Mouse (Mus musculus) heart, embryonic 14.5 days (tissue): Measurements from ENCODE around the gene Atp5j. TPM values are rescaled to one million over a fixed set of nuclear protein-coding genes. Genes with fewer than 3 reads are reported as not detected.

Source experiments
- ATAC-seq: fragments of 200-750 bp; cut with Nextera tagmentation; 2 replicates; pipeline ENCODE4 v1.8.0; 2017; ENCODE audit warnings: low read depth, moderate TSS enrichment; ENCODE audit not compliant: insufficient number of reproducible peaks, insufficient read depth, low FRiP score
- H3K27ac ChIP-seq, 2 experiments: fragments of 200-500 bp in 1 of 2; fragments of 300-500 bp in 1 of 2; sonication (generic) in 1 of 2; replicated peaks in 1 of 2; 2 replicates each; pipeline ENCODE4 v1.5.1; 2012 to 2014; ENCODE audit warnings: low read depth in 2 of 2, low read length in 2 of 2, control low read depth in 1 of 2, mild to moderate bottlenecking in 1 of 2, mixed read lengths in 1 of 2; ENCODE audit not compliant: control insufficient read depth in 1 of 2, insufficient read depth in 1 of 2
- H3K27me3 ChIP-seq: fragments of 300-500 bp; sonication (generic); 2 replicates; pipeline ENCODE4 v1.6.1; 2014; ENCODE audit warnings: mild to moderate bottlenecking, low read length, control low read depth; ENCODE audit not compliant: control insufficient read depth, insufficient read depth
- H3K36me3 ChIP-seq: fragments of 300-500 bp; sonication (generic); 2 replicates; pipeline ENCODE4 v1.6.1; 2014; ENCODE audit warnings: mild to moderate bottlenecking, control low read depth, low read length, mixed read lengths; ENCODE audit not compliant: control insufficient read depth, insufficient read depth
- H3K4me1 ChIP-seq, 2 experiments: fragments of 200-500 bp in 1 of 2; fragments of 300-500 bp in 1 of 2; sonication (generic) in 1 of 2; 2 replicates each; pipeline ENCODE4 v1.6.1; 2012 to 2014; ENCODE audit warnings: low read length in 2 of 2, control low read depth in 1 of 2, mixed read lengths in 1 of 2; ENCODE audit not compliant: control insufficient read depth in 2 of 2, insufficient read depth in 2 of 2
- H3K4me2 ChIP-seq: fragments of 300-500 bp; sonication (generic); 2 replicates; pipeline ENCODE4 v1.6.1; 2014; ENCODE audit warnings: mild to moderate bottlenecking, low read length
- H3K4me3 ChIP-seq, 2 experiments: fragments of 200-500 bp in 1 of 2; fragments of 300-500 bp in 1 of 2; sonication (generic) in 1 of 2; 2 replicates each; pipeline ENCODE4 v1.5.1; 2012 to 2014; ENCODE audit warnings: low read length in 2 of 2, mild to moderate bottlenecking in 2 of 2, control low read depth in 1 of 2, low read depth in 1 of 2, moderate library complexity in 1 of 2; ENCODE audit not compliant: control insufficient read depth in 1 of 2, insufficient read depth in 1 of 2
- H3K9ac ChIP-seq: fragments of 300-500 bp; sonication (generic); 2 replicates; pipeline ENCODE4 v1.6.1; 2014; ENCODE audit warnings: mild to moderate bottlenecking, low read length
- H3K9me3 ChIP-seq: fragments of 300-500 bp; sonication (generic); 2 replicates; pipeline ENCODE4 v1.6.1; 2016; ENCODE audit warnings: low read length, control low read depth; ENCODE audit not compliant: control insufficient read depth
- WGBS: fragments of 180-500 bp; shearing (Covaris S2); extraction: QIAGEN DNeasy Blood & Tissue Kit; methylation state at CpG from one replicate; pipeline ENCODE4 v1.1.7; 2014; 5-methylcytosine and 5-hydroxymethylcytosine counted together
- polyA plus RNA-seq: library from polyadenylated mRNA; unstranded; fragments of >200 nt; fragmentation: Nextera tagmentation; extraction: Ambion mirVana; gene quantifications from 2 replicates; pipeline ENCODE4 v1.2.1, GENCODE M21; 2014

Atp5j gene
- polyA plus RNA-seq, 1 experiment from 2014 or later = 2,054 TPM

DNA sequence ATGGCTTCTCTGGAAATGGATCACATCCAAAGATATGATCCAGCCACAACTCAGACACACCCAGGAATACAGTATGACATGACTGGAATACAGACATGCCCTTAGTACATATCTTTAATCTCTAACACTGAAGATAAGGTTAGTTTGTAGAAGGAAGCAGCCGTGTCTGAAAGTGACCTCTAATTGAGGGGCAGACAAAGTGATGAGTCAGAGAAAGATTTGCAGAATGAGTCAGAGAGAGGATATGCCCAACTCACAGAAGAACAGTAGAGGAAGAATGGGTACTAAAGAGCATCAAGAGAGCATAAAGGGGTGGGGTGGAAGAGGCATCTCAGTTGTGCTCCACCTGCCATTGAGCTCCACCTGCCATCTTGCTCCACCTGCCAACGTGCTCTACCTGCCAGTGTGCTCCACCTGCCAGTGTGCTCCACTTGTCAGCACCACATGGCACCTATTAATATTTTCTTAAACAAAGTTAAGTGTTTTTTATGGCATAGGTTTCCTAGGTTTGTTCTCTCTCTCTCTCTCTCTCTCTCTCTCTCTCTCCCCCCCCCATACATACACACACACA, 44.7 kb downstream of the Atp5j start:
- Histone ChIP-seq H3K36me3 (no peaks in the 10 kb centered on the region), H3K4me2 (no peak overlapping the region), H3K27me3 (no peaks in the 10 kb centered on the region), H3K4me3 (no peak overlapping the region), H3K27ac (no peak overlapping the region), H3K9me3 (0 out of 2 replicates have a peak, but pooled peaks cover 4% of the 10 kb centered on the region), H3K9ac (no peak overlapping the region), H3K4me1 (no peaks in the 10 kb centered on the region)
- ATAC-seq = no peak
- WGBS = 48% methylated on average over 2 of the region's 2 CpGs

DNA sequence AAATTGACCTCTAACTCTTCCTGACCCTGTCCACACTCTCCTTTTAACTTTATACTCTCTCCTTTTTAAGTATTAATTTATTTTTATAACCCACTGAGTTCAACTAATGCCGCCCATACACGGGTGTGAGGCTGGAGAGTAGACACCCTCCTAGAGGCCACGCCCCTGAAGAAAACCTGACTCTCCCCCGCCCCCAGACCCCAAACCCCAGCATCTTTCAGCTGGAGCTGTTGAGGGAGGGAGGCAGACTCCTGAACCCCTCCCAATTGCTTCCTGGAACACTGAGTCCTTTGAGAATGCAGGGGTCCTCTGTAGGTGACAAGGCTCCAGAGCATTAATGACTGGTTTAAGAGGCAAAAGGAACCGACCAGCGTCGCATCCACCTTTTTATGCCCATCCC, 50.5 kb downstream of the Atp5j start:
- Histone ChIP-seq H3K4me1 (no peaks in the 10 kb centered on the region; a peak in 1 of 4 replicates), H3K27me3 (no peaks in the 10 kb centered on the region), H3K4me2 (no peak overlapping the region), H3K9me3 (no peaks in the 10 kb centered on the region), H3K36me3 (no peaks in the 10 kb centered on the region), H3K27ac (no peak overlapping the region), H3K9ac (no peak overlapping the region), H3K4me3 (no peak overlapping the region)
- no peak for ATAC-seq
- WGBS = 32% methylated on average over 7 of the region's 7 CpGs

DNA sequence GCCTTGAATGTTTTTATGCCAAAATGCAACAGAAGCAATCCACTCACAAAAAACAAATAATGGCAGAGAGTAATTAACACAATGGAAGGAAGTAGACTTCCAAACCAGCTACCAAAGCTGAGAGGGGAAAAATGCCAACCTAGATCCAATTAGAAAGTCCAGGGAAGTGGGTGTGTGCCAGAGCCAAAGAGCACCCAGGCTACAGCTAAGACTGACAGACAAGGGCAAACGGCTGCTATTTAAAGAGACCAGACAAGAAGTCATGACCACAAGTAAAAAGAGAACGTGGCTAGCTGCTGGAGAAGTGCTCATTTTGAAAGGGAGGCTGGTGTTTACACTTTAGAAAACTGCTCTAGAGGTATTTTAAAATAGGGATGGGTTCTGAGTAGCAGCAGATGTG, 52.1 kb downstream of the Atp5j start:
- no peaks in the 10 kb centered on the region for H3K27me3 ChIP-seq
- H3K4me1 ChIP-seq = no peaks in the 10 kb centered on the region; a peak in 1 of 4 replicates
- no peaks in the 10 kb centered on the region for H3K36me3 ChIP-seq
- H3K9me3 ChIP-seq = no peaks in the 10 kb centered on the region
- whole genome bisulfite sequencing = 24% methylated on average over 2 of the region's 2 CpGs
- H3K27ac ChIP-seq = no peak overlapping the region
- ATAC-seq = no peak
- no peak overlapping the region for H3K9ac ChIP-seq
- H3K4me2 ChIP-seq = no peak overlapping the region
- no peak overlapping the region for H3K4me3 ChIP-seq

DNA sequence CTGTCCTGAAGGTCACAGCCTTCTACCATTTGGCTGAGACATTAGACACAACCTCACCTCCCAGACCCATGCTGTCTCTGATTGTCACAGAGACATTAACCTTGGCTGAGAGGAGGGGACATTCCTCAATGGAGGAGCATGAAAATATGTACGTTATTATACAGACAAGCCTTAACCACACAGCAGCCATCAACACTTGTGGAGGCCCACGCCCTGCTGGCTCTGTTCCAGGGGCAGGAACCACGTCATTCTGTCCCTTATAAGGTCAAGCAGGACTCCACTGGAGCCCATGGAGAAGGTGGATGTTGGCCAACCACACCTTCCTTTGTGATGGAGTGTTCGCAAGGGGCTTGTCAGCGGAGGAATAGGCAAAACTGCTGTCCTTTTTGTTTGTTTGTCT, 55.7 kb downstream of the Atp5j start:
- 68% methylated on average over 5 of the region's 5 CpGs for WGBS
- Histone ChIP-seq H3K27me3 (no peaks in the 10 kb centered on the region; the same call in 1 of the 2 replicates), H3K9ac (no peak overlapping the region), H3K27ac (no peak overlapping the region), H3K4me1 (no peaks in the 10 kb centered on the region; a peak in 1 of 4 replicates), H3K9me3 (no peaks in the 10 kb centered on the region), H3K36me3 (no peaks in the 10 kb centered on the region), H3K4me3 (no peak overlapping the region), H3K4me2 (no peak overlapping the region)
- ATAC-seq = no peak

DNA sequence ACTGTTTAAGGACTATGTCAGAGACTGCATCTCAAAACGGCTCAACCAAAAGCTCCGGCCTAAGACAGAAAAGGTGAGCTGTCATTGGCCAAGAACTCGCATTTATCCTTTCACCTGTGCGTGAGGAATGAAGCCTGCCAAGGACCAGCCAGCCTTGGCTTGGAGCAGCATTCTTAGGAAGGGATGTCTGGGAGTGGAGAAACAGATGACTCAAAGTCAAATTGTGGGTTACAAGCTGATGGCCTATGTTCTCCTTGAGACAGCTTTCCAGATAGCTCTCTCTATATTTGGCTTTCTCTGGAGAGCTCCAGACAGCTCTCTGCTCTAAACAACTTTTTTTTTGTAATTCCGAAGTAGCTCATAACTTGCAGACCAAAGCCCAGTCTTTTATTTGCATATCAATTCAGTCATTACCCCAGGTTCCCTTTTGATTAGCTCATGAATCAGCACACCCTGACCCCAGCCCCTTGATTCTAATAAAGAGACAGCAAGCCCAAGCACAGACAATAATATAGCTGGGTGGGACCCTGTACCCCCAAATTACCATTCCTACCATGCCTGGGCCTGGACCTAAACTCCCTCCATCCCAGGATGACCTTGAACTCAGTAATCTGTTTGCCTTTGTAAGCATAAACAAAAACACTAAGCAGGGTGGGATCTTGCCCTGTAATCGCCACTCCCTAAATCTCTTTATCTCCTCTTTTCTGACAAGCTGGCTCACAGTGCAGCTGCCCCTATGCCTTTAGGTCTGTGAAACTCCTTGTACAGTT, 56.4 kb downstream of the Atp5j start:
- Histone ChIP-seq H3K9me3 (no peaks in the 10 kb centered on the region), H3K36me3 (no peaks in the 10 kb centered on the region), H3K9ac (no peak overlapping the region), H3K27ac (no peak overlapping the region), H3K4me2 (no peak overlapping the region), H3K4me3 (no peak overlapping the region), H3K4me1 (no peaks in the 10 kb centered on the region; a peak in 1 of 4 replicates), H3K27me3 (no peaks in the 10 kb centered on the region; the same call in 1 of the 2 replicates)
- 71% methylated on average over 6 of the region's 6 CpGs for WGBS
- no peak for ATAC-seq

DNA sequence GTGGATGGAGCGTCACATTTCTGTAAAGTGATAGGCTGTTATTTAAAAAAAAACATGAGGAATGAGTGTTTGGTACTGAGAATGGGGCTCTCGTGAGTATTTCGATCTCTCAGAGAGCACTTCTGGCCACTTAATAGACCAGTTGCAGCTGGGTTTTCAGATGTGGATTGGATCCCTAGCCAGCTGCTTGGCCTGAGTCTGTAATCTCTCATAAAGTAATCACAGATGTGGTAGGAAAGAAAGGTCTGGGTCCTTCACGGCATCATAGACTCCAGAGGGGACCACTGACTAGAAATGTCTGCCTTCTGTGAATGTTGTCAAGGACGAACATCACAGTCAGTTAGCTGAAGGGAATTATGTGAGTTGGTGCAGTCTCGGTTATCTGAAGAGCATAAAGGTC, 57.0 kb downstream of the Atp5j start:
- no peaks in the 10 kb centered on the region for H3K9me3 ChIP-seq
- 79% methylated on average over 6 of the region's 6 CpGs for WGBS
- no peak overlapping the region for H3K27ac ChIP-seq
- H3K4me3 ChIP-seq = no peak overlapping the region
- no peaks in the 10 kb centered on the region for H3K36me3 ChIP-seq
- no peaks in the 10 kb centered on the region; the same call in 1 of the 2 replicates for H3K27me3 ChIP-seq
- peaks cover 0 to 1% of the 10 kb centered on the region in 2 experiments; a peak in 1 of 4 replicates for H3K4me1 ChIP-seq
- H3K9ac ChIP-seq = no peak overlapping the region
- no peak overlapping the region for H3K4me2 ChIP-seq
- ATAC-seq = no peak
